Mouse (Mus musculus): ENCODE measurements around the gene Shpk. TPM values are rescaled to one million over a fixed set of nuclear protein-coding genes. Genes with fewer than 3 reads are reported as not detected.

The Shpk gene
- polyA plus RNA-seq (2015; fragmentation: Nextera tagmentation; extraction: Ambion mirVana) = 0.86 and 1.00 TPM in 2 replicates

- WGBS = under 1% methylated on average over 32 of the region's 32 CpGs
- Histone ChIP-seq H3K4me3 (ENCODE audit: low read length) (peak within 1 kb of the TSS; percentile 88), H3K27ac (ENCODE audit: low read length) (peak within 1 kb of the TSS; percentile 41; the same call in 1 of the 2 replicates), H3K36me3 (ENCODE audit: control insufficient read depth, insufficient read depth) (peaks cover 6% of the 10 kb centered on the region; the same call in 1 of the 2 replicates), H3K9ac (ENCODE audit: low read length) (peak within 1 kb of the TSS; percentile 92), H3K27me3 (ENCODE audit: control insufficient read depth, insufficient read depth, low read length) (no peaks in the 10 kb centered on the region), H3K9me3 (replicated peaks; ENCODE audit: control insufficient read depth, low read length) (no peaks in the 10 kb centered on the region), H3K4me1 (ENCODE audit: control insufficient read depth, insufficient read depth, low read length) (peaks cover 9% of the 10 kb centered on the region), H3K4me2 (ENCODE audit: low read depth, low read length) (peak within 1 kb of the TSS; percentile 77)
- peak; percentile 98 for ATAC-seq (replicated peaks; ENCODE audit: extremely low read depth, insufficient read depth, low FRiP score)
Observed at GRCm38 (mm10) chr11:73199230-73199712, at the start of gene Shpk. Gene Shpk, plus strand, starts transcription at chr11:73199460.

GRCm38 (mm10) chr11:73155071-73155470 is 44.2 kb upstream of the Shpk start:
- Histone ChIP-seq H3K9me3 (replicated peaks; ENCODE audit: control insufficient read depth, low read length) (no peaks in the 10 kb centered on the region), H3K27me3 (ENCODE audit: control insufficient read depth, insufficient read depth, low read length) (peaks cover 14% of the 10 kb centered on the region), H3K36me3 (ENCODE audit: control insufficient read depth, insufficient read depth) (no peaks in the 10 kb centered on the region), H3K4me2 (ENCODE audit: low read depth, low read length) (no peak overlapping the region), H3K9ac (ENCODE audit: low read length) (no peak overlapping the region), H3K4me1 (ENCODE audit: control insufficient read depth, insufficient read depth, low read length) (peaks cover 3% of the 10 kb centered on the region; the same call in 1 of the 2 replicates), H3K27ac (ENCODE audit: low read length) (no peak overlapping the region), H3K4me3 (ENCODE audit: low read length) (no peak overlapping the region)
- no peak for ATAC-seq (replicated peaks; ENCODE audit: extremely low read depth, insufficient read depth, low FRiP score)
- 64% methylated on average over 6 of the region's 6 CpGs for WGBS

- Histone ChIP-seq H3K9ac (ENCODE audit: low read length) (peak within 1 kb of the TSS; percentile 69), H3K27me3 (ENCODE audit: control insufficient read depth, insufficient read depth, low read length) (peaks cover 14% of the 10 kb centered on the region), H3K4me3 (ENCODE audit: low read length) (peak within 1 kb of the TSS; percentile 55), H3K27ac (ENCODE audit: low read length) (peak within 1 kb of the TSS; percentile 63), H3K9me3 (replicated peaks; ENCODE audit: control insufficient read depth, low read length) (no peaks in the 10 kb centered on the region), H3K4me1 (ENCODE audit: control insufficient read depth, insufficient read depth, low read length) (peaks cover 10% of the 10 kb centered on the region; the same call in 1 of the 2 replicates), H3K4me2 (ENCODE audit: low read depth, low read length) (peak within 1 kb of the TSS; percentile 79), H3K36me3 (ENCODE audit: control insufficient read depth, insufficient read depth) (no peaks in the 10 kb centered on the region)
- peak; percentile 84 for ATAC-seq (replicated peaks; ENCODE audit: extremely low read depth, insufficient read depth, low FRiP score)
- 2% methylated on average over 49 of the region's 49 CpGs for WGBS
Observed at GRCm38 (mm10) chr11:73159957-73160810, 39.1 kb upstream of the Shpk start, which contains the start of gene P2rx5. Gene P2rx5, plus strand, starts transcription at chr11:73160421.

GRCm38 (mm10) chr11:73160811-73161200 is 38.5 kb upstream of the Shpk start:
- H3K9ac ChIP-seq (ENCODE audit: low read length) = peak overlapping the region; percentile 69
- WGBS = 14% methylated on average over 6 of the region's 6 CpGs
- peaks cover 14% of the 10 kb centered on the region for H3K27me3 ChIP-seq (ENCODE audit: control insufficient read depth, insufficient read depth, low read length)
- peaks cover 10% of the 10 kb centered on the region; the same call in 1 of the 2 replicates for H3K4me1 ChIP-seq (ENCODE audit: control insufficient read depth, insufficient read depth, low read length)
- H3K4me2 ChIP-seq (ENCODE audit: low read depth, low read length) = peak overlapping the region; percentile 79
- no peaks in the 10 kb centered on the region for H3K36me3 ChIP-seq (ENCODE audit: control insufficient read depth, insufficient read depth)
- peak overlapping the region; percentile 55 for H3K4me3 ChIP-seq (ENCODE audit: low read length)
- H3K9me3 ChIP-seq (replicated peaks; ENCODE audit: control insufficient read depth, low read length) = no peaks in the 10 kb centered on the region
- ATAC-seq (replicated peaks; ENCODE audit: extremely low read depth, insufficient read depth, low FRiP score) = peak; percentile 87
- H3K27ac ChIP-seq (ENCODE audit: low read length) = peak overlapping the region; percentile 63

GRCm38 (mm10) chr11:73161616-73162015 is 37.6 kb upstream of the Shpk start:
- Histone ChIP-seq H3K9ac (ENCODE audit: low read length) (no peak overlapping the region), H3K27ac (ENCODE audit: low read length) (no peak overlapping the region), H3K36me3 (ENCODE audit: control insufficient read depth, insufficient read depth) (no peaks in the 10 kb centered on the region), H3K27me3 (ENCODE audit: control insufficient read depth, insufficient read depth, low read length) (peaks cover 14% of the 10 kb centered on the region), H3K4me1 (ENCODE audit: control insufficient read depth, insufficient read depth, low read length) (peaks cover 10% of the 10 kb centered on the region; the same call in 1 of the 2 replicates), H3K9me3 (replicated peaks; ENCODE audit: control insufficient read depth, low read length) (no peaks in the 10 kb centered on the region), H3K4me3 (ENCODE audit: low read length) (no peak overlapping the region), H3K4me2 (ENCODE audit: low read depth, low read length) (no peak overlapping the region)
- ATAC-seq (replicated peaks; ENCODE audit: extremely low read depth, insufficient read depth, low FRiP score) = no peak
- 77% methylated on average over 4 of the region's 4 CpGs for WGBS

- H3K9ac ChIP-seq (ENCODE audit: low read length) = no peak overlapping the region
- WGBS = 54% methylated on average over 5 of the region's 5 CpGs
- H3K4me2 ChIP-seq (ENCODE audit: low read depth, low read length) = no peak overlapping the region
- H3K4me3 ChIP-seq (ENCODE audit: low read length) = no peak overlapping the region
- no peak for ATAC-seq (replicated peaks; ENCODE audit: extremely low read depth, insufficient read depth, low FRiP score)
- no peaks in the 10 kb centered on the region for H3K36me3 ChIP-seq (ENCODE audit: control insufficient read depth, insufficient read depth)
- H3K4me1 ChIP-seq (ENCODE audit: control insufficient read depth, insufficient read depth, low read length) = peaks cover 10% of the 10 kb centered on the region; the same call in 1 of the 2 replicates
- peaks cover 14% of the 10 kb centered on the region for H3K27me3 ChIP-seq (ENCODE audit: control insufficient read depth, insufficient read depth, low read length)
- no peak overlapping the region for H3K27ac ChIP-seq (ENCODE audit: low read length)
- H3K9me3 ChIP-seq (replicated peaks; ENCODE audit: control insufficient read depth, low read length) = no peaks in the 10 kb centered on the region
Observed at GRCm38 (mm10) chr11:73162284-73162683, 37.0 kb upstream of the Shpk start.

GRCm38 (mm10) chr11:73168071-73168470 is 31.2 kb upstream of the Shpk start:
- no peak overlapping the region for H3K4me2 ChIP-seq (ENCODE audit: low read depth, low read length)
- WGBS = 82% methylated on average over 8 of the region's 8 CpGs
- peaks cover 11% of the 10 kb centered on the region for H3K4me1 ChIP-seq (ENCODE audit: control insufficient read depth, insufficient read depth, low read length)
- H3K9me3 ChIP-seq (replicated peaks; ENCODE audit: control insufficient read depth, low read length) = no peaks in the 10 kb centered on the region
- no peak overlapping the region for H3K27ac ChIP-seq (ENCODE audit: low read length)
- no peak overlapping the region for H3K9ac ChIP-seq (ENCODE audit: low read length)
- no peak overlapping the region for H3K4me3 ChIP-seq (ENCODE audit: low read length)
- no peaks in the 10 kb centered on the region for H3K27me3 ChIP-seq (ENCODE audit: control insufficient read depth, insufficient read depth, low read length)
- no peaks in the 10 kb centered on the region for H3K36me3 ChIP-seq (ENCODE audit: control insufficient read depth, insufficient read depth)
- no peak for ATAC-seq (replicated peaks; ENCODE audit: extremely low read depth, insufficient read depth, low FRiP score)

- H3K4me1 ChIP-seq (ENCODE audit: control insufficient read depth, insufficient read depth, low read length) = peaks cover 11% of the 10 kb centered on the region
- H3K4me3 ChIP-seq (ENCODE audit: low read length) = no peak overlapping the region
- H3K36me3 ChIP-seq (ENCODE audit: control insufficient read depth, insufficient read depth) = no peaks in the 10 kb centered on the region
- no peak for ATAC-seq (replicated peaks; ENCODE audit: extremely low read depth, insufficient read depth, low FRiP score)
- WGBS = 78% methylated on average over 6 of the region's 6 CpGs
- no peak overlapping the region for H3K4me2 ChIP-seq (ENCODE audit: low read depth, low read length)
- H3K9ac ChIP-seq (ENCODE audit: low read length) = no peak overlapping the region
- no peaks in the 10 kb centered on the region for H3K27me3 ChIP-seq (ENCODE audit: control insufficient read depth, insufficient read depth, low read length)
- H3K9me3 ChIP-seq (replicated peaks; ENCODE audit: control insufficient read depth, low read length) = no peaks in the 10 kb centered on the region
- H3K27ac ChIP-seq (ENCODE audit: low read length) = no peak overlapping the region
Observed at GRCm38 (mm10) chr11:73168576-73168975, 30.7 kb upstream of the Shpk start.

- ATAC-seq (replicated peaks; ENCODE audit: extremely low read depth, insufficient read depth, low FRiP score) = 0 out of 2 replicates have a peak, but pooled peaks have one; percentile 46
- WGBS = 46% methylated on average over 4 of the region's 4 CpGs
- no peak overlapping the region for H3K4me3 ChIP-seq (ENCODE audit: low read length)
- no peak overlapping the region for H3K4me2 ChIP-seq (ENCODE audit: low read depth, low read length)
- no peaks in the 10 kb centered on the region for H3K27me3 ChIP-seq (ENCODE audit: control insufficient read depth, insufficient read depth, low read length)
- H3K9ac ChIP-seq (ENCODE audit: low read length) = no peak overlapping the region
- H3K36me3 ChIP-seq (ENCODE audit: control insufficient read depth, insufficient read depth) = peaks cover 2% of the 10 kb centered on the region; the same call in 1 of the 2 replicates
- H3K4me1 ChIP-seq (ENCODE audit: control insufficient read depth, insufficient read depth, low read length) = peaks cover 11% of the 10 kb centered on the region
- no peak overlapping the region for H3K27ac ChIP-seq (ENCODE audit: low read length)
- H3K9me3 ChIP-seq (replicated peaks; ENCODE audit: control insufficient read depth, low read length) = no peaks in the 10 kb centered on the region
Observed at GRCm38 (mm10) chr11:73169231-73169630, 30.0 kb upstream of the Shpk start.

Measured in heart, embryonic 16.5 days (tissue).